Comparison of ENCODE assay signal across 9 mouse cellular contexts in genomic region chr9:60548182-60548581, GRCm38 (mm10). TPM values are rescaled to one million over a fixed set of nuclear protein-coding genes. Genes with fewer than 3 reads are reported as not detected.
A peak's percentile ranks its signal among the peaks of the same experiment; 100 is the strongest.
DNase-seq lines count a peak whose midpoint lies in the region; ATAC-seq and TF ChIP-seq lines count a peak whose summit lies in the region.
"Had no signal": no experiment of that assay in that cellular context is flagged by ENCODE, and none has a peak within 500 bp of the region (broad histone marks: within the 10 kb centered on the region; RNA-seq: fewer than 3 reads in every experiment).

No protein-coding gene starts in this region.

- H3K4me2 ChIP-seq in liver, embryonic 11.5 days = no peak overlapping the region
- H3K4me2 ChIP-seq: embryonic facial prominence, embryonic 13.5 days had no signal

- no peak for TF ChIP-seq POLR2A in lung, adult 2 months (IDR thresholded peaks at IDR 0.05; ENCODE audit: borderline replicate concordance, extremely low read depth, low read depth, low read length)

- no peaks in the 10 kb centered on the region for H3K9me3 ChIP-seq in liver, embryonic 11.5 days (ENCODE audit: control insufficient read depth, low read length)
- H3K9me3 ChIP-seq: embryonic facial prominence, embryonic 13.5 days had no signal

- DNase-seq in liver = peak; percentile 52
- no peak for DNase-seq in liver, embryonic 11.5 days (ENCODE audit: low spot score)
- DNase-seq in adipocyte (ENCODE audit: low spot score) = peak; percentile 10
- DNase-seq in embryo, embryonic 10.5 days (ENCODE audit: low spot score) = peak; percentile 57
- DNase-seq in kidney, adult 18-20 months = peak; percentile 53
- peak; percentile 54 for DNase-seq in lung, adult 2 months
- peak; percentile 66 for DNase-seq in testis, postnatal 10 days (ENCODE audit: low spot score)

- WGBS in liver, embryonic 11.5 days = 30% methylated on average over 4 of the region's 4 CpGs
- 26% methylated on average over 4 of the region's 4 CpGs for WGBS in lung, adult 2 months

- no peak for ATAC-seq in liver, embryonic 11.5 days (replicated peaks; ENCODE audit: low FRiP score)
- no peak for ATAC-seq in activated CD4-positive, CD25-positive, alpha-beta regulatory T cell, adult 4 months

- peak; percentile 60 for TF ChIP-seq CTCF in lung, adult 2 months (IDR thresholded peaks at IDR 0.05; ENCODE audit: insufficient read depth, low read length)

- H3K27ac ChIP-seq in liver, embryonic 11.5 days (ENCODE audit: low read depth, low read length) = no peak overlapping the region
- H3K27ac ChIP-seq: embryonic facial prominence, embryonic 13.5 days had no signal

- no peak overlapping the region for H3K4me3 ChIP-seq in liver, embryonic 11.5 days (ENCODE audit: low read depth, low read length)
- H3K4me3 ChIP-seq in lung, adult 2 months (replicated peaks; ENCODE audit: extremely low read depth, low read depth, low read length) = no peak overlapping the region
- H3K4me3 ChIP-seq: embryonic facial prominence, embryonic 13.5 days had no signal

- no peaks in the 10 kb centered on the region for H3K27me3 ChIP-seq in liver, embryonic 11.5 days (replicated peaks; ENCODE audit: control insufficient read depth, insufficient read depth, low read length)
- H3K27me3 ChIP-seq: embryonic facial prominence, embryonic 13.5 days had no signal

- no peaks in the 10 kb centered on the region for H3K36me3 ChIP-seq in liver, embryonic 11.5 days (ENCODE audit: control insufficient read depth, insufficient read depth, low read length)
- H3K36me3 ChIP-seq: embryonic facial prominence, embryonic 13.5 days had no signal

- peaks cover 10% of the 10 kb centered on the region; the same call in 1 of the 2 replicates for H3K4me1 ChIP-seq in liver, embryonic 11.5 days (replicated peaks; ENCODE audit: control insufficient read depth, insufficient read depth, low read length)
- no peaks in the 10 kb centered on the region for H3K4me1 ChIP-seq in lung, adult 2 months (ENCODE audit: control insufficient read depth, insufficient read depth, low read length)

- no peak overlapping the region for H3K9ac ChIP-seq in liver, embryonic 11.5 days (ENCODE audit: low read depth, low read length)
- H3K9ac ChIP-seq: embryonic facial prominence, embryonic 13.5 days had no signal

RNA-seq across cellular contexts. Expression of gene Thsd4, which starts 26.3 kb away (rescaled TPM):
- polyA plus RNA-seq in liver, embryonic 11.5 days (2014; fragmentation: Nextera tagmentation; extraction: Ambion mirVana) = 5.9 and 6.8 TPM in 2 replicates
- 27.2 and 28.1 TPM in 2 replicates for polyA plus RNA-seq in lung, adult 2 months (2012; rRNA removed)
- not detected for polyA plus RNA-seq in activated CD4-positive, CD25-positive, alpha-beta regulatory T cell, adult 4 months (2017; shearing (Covaris generic))
